Mouse (Mus musculus) kidney, adult 9 months (tissue): Measurements from ENCODE around the gene Actl6a.
"Not testable (repeated sequence)": the region's sequence is repeated elsewhere in the genome, so short reads cannot be mapped to it uniquely, and the experiment has no call there.

Experiments
- DNase-seq: peaks from one replicate; pipeline ENCODE4 v3.0.0; 2022

The Actl6a gene

GRCm38 (mm10) chr3:32705647-32706348 is at the start of gene Actl6a:
Gene Actl6a (plus strand): TSS chr3:32706298.
- DNase-seq = not testable (repeated sequence)

GRCm38 (mm10) chr3:32656398-32656994 is 49.6 kb upstream of the Actl6a start:
- DNase-seq = no peak

GRCm38 (mm10) chr3:32658401-32658800 is 47.7 kb upstream of the Actl6a start:
- no peak for DNase-seq

GRCm38 (mm10) chr3:32658821-32659220 is 47.3 kb upstream of the Actl6a start:
- no peak for DNase-seq

- DNase-seq = no peak
These were observed 46.6 kb upstream of the Actl6a start for GRCm38 (mm10) chr3:32659506-32659905.

DNA sequence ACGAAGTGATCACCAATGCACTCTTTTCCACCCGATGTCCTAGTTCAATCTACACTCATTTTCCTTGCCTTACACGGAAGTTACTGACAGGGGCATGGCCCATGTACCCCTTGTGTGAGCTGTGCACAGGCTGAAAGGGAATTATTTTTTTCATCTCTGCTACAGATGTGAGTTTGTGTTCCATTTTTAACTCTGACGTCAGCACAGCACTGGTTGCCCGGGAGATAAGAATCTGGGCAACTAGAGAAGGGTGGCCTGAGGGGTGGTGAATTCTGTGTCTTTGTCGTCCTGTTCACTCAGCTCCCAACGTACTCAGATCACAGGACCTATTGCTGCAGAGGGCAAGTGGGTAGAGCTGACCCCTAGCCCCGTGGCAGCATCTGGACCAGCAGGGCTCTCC is 45.8 kb upstream of the Actl6a start:
- DNase-seq = no peak

GRCm38 (mm10) chr3:32660831-32661555 is 45.1 kb upstream of the Actl6a start:
- no peak for DNase-seq

DNA sequence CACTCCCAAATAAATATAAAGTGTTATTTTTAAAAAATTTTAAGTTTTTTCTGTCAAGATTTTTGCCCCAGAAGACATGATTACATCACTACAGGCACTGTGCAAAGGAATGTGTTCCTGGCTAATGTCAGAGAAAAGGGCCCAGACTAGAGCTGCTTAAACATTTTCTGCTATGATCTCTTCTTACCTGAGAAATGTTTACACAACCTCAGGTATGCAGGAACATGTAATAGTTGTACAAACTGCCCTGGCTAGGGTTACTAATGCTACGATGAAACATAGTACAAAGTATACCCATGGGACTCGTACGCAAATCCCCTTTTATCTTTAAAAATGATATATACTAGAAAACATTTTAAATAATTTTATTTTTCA is 44.6 kb upstream of the Actl6a start:
- no peak for DNase-seq

GRCm38 (mm10) chr3:32668256-32668959 is 37.7 kb upstream of the Actl6a start:
- peak; percentile 32 for DNase-seq

DNA sequence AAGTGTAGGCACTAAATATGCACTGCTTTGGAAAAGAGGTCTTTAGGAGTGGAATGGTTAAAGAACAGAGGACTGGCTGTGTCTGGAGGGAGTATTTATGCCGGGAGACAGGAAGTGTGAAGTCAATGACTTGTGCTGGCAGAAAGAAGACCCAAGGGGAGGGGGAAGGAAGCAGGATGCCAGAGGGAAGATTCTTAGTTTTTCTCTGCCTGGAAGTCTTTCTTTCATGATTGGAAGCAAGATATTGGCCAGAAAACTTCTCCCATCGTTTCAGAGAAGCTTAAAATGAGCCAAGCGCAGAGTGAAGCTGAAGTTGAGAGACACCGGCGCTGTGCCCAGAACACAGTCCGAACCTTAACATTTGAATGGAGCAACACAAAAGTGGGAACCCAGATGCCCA is 36.9 kb upstream of the Actl6a start:
- peak; percentile 38 for DNase-seq

- DNase-seq = no peak
These were observed 35.9 kb upstream of the Actl6a start for GRCm38 (mm10) chr3:32670196-32670595.

DNA sequence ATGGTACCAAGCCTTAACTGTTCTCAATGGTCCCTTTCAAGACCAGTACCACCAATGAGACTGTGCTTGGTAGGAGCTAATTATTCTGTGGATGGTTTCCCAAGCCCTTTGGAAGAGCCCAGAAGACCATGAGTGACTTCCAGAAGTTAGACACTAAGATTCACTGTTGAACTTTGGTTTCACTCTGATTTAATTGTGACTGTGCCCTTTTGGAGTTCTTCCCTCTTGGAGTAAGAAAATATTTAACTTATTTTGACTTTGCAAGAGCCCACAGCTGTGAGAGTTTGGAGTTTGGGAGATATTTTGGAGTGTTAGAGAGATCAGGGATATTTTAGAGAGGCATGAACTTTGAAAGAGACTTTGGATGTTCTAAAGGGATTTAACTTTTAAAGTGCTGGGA is 32.9 kb upstream of the Actl6a start:
- DNase-seq = peak; percentile 68

DNA sequence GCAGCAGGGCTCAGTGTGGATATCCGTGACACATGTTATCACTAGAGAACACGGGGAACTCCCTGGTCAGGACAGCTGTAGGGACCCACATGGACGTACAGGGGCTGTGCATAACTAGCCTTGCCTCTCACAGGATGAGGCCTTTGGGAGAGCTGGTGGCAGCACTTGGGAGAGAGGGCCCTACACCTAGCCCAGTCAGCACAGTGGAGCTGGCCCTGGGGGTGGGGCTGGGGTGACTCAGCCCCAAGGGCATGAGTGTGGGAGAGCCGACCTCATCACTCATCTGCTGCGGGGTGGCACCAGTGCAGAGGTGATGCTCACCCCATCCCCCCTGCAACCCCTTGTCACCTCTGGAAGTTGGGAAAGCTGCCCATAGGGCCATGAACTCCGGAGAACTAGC is 29.7 kb upstream of the Actl6a start:
- DNase-seq = no peak

DNA sequence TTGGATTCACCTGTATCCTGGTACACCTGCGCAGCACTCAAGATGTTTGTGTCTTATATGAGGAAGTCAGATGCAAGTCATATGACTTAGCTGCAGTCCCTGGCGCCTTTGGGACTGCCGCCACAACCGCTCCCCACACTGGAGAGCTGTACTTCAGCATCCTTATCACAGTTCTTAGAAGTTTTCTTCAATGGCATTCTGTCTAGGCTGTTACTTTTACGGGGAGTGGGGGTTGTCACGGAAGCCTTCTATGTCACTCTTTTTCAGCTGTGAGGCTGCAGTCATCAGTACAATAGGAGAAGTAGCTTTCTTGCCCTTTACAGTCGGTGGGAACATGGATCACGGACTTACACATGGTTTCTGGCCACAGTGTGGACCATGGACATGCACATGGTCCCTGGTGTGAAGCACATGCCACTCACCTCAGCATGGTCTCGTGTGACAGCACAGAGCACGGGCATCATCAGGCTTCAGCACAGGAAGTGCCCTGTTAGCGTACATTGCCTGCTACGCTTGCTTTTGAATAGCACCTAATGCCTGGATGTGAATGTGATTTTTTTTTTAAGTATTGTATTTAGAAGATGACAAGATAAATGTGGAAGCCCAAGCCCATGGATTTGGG is 23.1 kb upstream of the Actl6a start:
- DNase-seq = no peak

DNA sequence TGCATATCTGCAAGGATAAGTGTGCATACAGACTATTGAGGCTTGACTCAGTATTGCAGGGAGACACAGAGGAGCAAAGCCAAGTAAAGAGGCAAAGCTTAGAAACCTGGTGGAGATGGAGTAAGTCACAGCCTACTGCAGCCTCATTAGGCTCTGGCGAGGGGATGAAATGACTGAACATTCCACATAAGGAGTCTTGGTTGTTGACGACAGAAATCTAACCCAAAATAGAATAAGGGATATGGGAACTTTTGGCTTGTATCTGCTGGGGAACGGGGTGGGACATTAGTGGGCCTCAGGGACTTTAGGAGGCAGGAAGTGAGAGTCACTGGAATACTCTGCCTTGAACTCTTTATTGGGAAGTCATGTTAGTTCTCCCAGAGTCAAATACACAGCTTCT is 21.5 kb upstream of the Actl6a start:
- no peak for DNase-seq

DNA sequence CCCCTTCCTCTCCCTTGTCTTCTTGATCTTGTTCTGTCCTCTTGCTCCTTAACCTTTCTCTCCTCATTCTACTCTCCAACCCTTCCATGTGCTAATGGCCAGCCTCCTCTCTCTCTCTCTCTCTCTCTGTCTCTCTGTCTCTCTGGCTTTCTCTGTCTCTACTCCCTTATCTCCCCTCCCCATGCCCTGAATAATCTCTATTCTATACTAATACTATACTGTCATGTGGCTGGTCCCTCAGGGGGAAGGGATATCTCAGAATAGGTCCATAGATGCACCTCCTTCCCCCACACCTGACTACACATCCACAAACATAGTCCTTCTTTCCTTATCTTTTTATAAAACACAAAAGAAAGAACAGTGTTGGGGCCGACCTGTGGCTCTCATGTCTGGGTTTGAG is 19.6 kb upstream of the Actl6a start:
- DNase-seq = no peak

GRCm38 (mm10) chr3:32687156-32687555 is 18.9 kb upstream of the Actl6a start:
- DNase-seq = no peak

DNA sequence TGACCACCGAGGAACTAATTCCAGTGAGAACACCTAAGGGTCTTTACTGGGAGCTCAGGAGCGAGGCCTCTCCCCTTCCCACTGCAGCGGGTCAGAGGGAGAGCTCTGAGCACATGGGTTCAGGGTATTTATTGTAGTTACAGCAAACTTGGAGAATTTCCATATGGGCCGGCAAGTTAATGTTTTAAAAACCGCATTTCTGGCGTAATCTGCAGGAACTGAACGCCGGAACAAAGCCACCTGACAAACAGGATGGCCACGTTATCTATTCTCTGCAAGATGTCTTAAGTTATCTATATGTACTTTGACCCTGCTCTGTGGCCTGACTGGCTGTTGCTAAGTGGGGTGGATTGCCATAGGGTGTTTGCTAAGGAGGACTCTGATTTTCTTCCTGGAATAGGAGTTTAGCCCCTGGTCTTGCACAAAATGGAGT is 16.5 kb upstream of the Actl6a start:
- DNase-seq = no peak

GRCm38 (mm10) chr3:32690008-32690407 is 16.1 kb upstream of the Actl6a start:
- no peak for DNase-seq

GRCm38 (mm10) chr3:32690901-32691300 is 15.2 kb upstream of the Actl6a start:
- no peak for DNase-seq

GRCm38 (mm10) chr3:32691841-32692240 is 14.3 kb upstream of the Actl6a start:
- DNase-seq = no peak

- peak; percentile 17 for DNase-seq
These were observed 11.9 kb upstream of the Actl6a start for GRCm38 (mm10) chr3:32694211-32694610.
